Mouse (Mus musculus) ES-Bruce4 (cell line): ENCODE measurements around the gene Pard3.

Experiments used
- CTCF ChIP-seq: IDR thresholded peaks from one replicate; pipeline ENCODE4 v1.8.1; 2011; ENCODE audit warnings: low read depth, low read length
- EP300 ChIP-seq: IDR thresholded peaks from 2 replicates; pipeline ENCODE4 v1.6.1; 2011; ENCODE audit warnings: low read depth, low read length; ENCODE audit not compliant: insufficient read depth

GRCm38 (mm10) chr8:127449066-127449840 lies 385.6 kb downstream of the Pard3 start:
- TF ChIP-seq EP300 (no peak), CTCF (no peak)
